Mouse (Mus musculus) C2C12 (cell line): Measurements from ENCODE around the gene Fgd2. TPM values are rescaled to one million over a fixed set of nuclear protein-coding genes. Genes with fewer than 3 reads are reported as not detected.

Experiments
- H3K27me3 ChIP-seq: one replicate; pipeline ENCODE4 v1.6.1; 2011; ENCODE audit not compliant: control insufficient read depth, insufficient read depth, insufficient read length
- H3K36me3 ChIP-seq: one replicate; pipeline ENCODE4 v1.6.1; 2011; ENCODE audit not compliant: control insufficient read depth, insufficient read depth
- H3K4me3 ChIP-seq: one replicate; pipeline ENCODE4 v1.5.1; 2011; ENCODE audit warnings: mild to moderate bottlenecking, control low read depth; ENCODE audit not compliant: poor library complexity, insufficient read depth, severe bottlenecking
- H3K79me2 ChIP-seq: one replicate; pipeline ENCODE4 v1.6.1; 2011; ENCODE audit not compliant: control insufficient read depth, insufficient read depth
- H3K79me3 ChIP-seq: one replicate; pipeline ENCODE4 v1.6.1; 2011; ENCODE audit warnings: low read depth, control low read depth
- H3ac ChIP-seq: one replicate; pipeline ENCODE3; 2011; ENCODE audit warnings: low read depth; ENCODE audit not compliant: control insufficient read depth, insufficient read length
- CEBPB ChIP-seq: IDR thresholded peaks from one replicate; pipeline ENCODE4 v1.6.1; 2011; ENCODE audit warnings: low read depth, mild to moderate bottlenecking, control low read depth, moderate library complexity
- CTCF ChIP-seq: IDR thresholded peaks from one replicate; pipeline ENCODE4 v1.5.1; 2011; ENCODE audit not compliant: control insufficient read depth, insufficient read depth, insufficient read length
- FOSL1 ChIP-seq: IDR thresholded peaks from one replicate; pipeline ENCODE4 v1.8.0; 2011; ENCODE audit warnings: mild to moderate bottlenecking, low read length; ENCODE audit not compliant: poor library complexity, insufficient read depth, severe bottlenecking
- MAX ChIP-seq: IDR thresholded peaks from one replicate; pipeline ENCODE4 v1.6.1; 2011; ENCODE audit warnings: mild to moderate bottlenecking, control low read depth
- MYOD1 ChIP-seq: IDR thresholded peaks from one replicate; pipeline ENCODE4 v1.6.1; 2011; ENCODE audit warnings: low read depth; ENCODE audit not compliant: control insufficient read depth, insufficient read length
- MYOG ChIP-seq: IDR thresholded peaks from one replicate; pipeline ENCODE4 v1.6.1; 2011; ENCODE audit not compliant: control insufficient read depth, insufficient read length; ENCODE audit errors: extremely low read depth
- USF1 ChIP-seq: IDR thresholded peaks from one replicate; pipeline ENCODE4 v1.6.1; 2011; ENCODE audit warnings: low read depth, mild to moderate bottlenecking, control low read depth, moderate library complexity
- polyA plus RNA-seq: library from polyadenylated mRNA; unstranded; fragments of >200 nt; fragmentation: generic; extraction: Trizol; gene quantifications from one replicate; pipeline ENCODE4 v1.2.1, GENCODE M21; 2012; ENCODE audit warnings: missing spikeins

The Fgd2 gene
- polyA plus RNA-seq, 1 experiment = 0.19 TPM

DNA sequence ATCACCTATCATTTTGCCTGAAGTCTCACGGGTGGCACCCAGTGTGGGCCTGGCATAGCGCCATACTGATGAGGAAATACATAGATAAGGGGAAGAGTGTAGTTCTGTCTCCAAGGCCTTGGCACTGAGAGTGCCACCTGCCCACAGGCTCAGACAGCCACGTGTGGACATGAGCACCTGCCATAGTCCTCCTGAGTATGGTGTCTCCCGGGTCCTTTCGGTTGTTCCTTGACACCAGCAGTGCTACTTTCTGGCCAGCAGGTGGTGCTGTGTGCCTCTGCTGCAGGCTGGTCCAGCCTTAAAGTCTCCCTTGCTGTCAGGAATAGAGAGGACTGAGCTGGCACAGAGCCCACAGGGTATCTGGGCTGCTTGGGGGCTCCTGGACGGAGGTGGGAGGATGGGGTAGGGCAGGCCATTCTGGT lies 36.1 kb downstream of the Fgd2 start:
- Histone ChIP-seq H3ac (no peak overlapping the region), H3K36me3 (no peaks in the 10 kb centered on the region), H3K4me3 (no peak overlapping the region), H3K27me3 (no peaks in the 10 kb centered on the region), H3K79me3 (no peaks in the 10 kb centered on the region), H3K79me2 (no peaks in the 10 kb centered on the region)
- peak; percentile 88 for TF ChIP-seq CTCF
- no peak for TF ChIP-seq USF1

DNA sequence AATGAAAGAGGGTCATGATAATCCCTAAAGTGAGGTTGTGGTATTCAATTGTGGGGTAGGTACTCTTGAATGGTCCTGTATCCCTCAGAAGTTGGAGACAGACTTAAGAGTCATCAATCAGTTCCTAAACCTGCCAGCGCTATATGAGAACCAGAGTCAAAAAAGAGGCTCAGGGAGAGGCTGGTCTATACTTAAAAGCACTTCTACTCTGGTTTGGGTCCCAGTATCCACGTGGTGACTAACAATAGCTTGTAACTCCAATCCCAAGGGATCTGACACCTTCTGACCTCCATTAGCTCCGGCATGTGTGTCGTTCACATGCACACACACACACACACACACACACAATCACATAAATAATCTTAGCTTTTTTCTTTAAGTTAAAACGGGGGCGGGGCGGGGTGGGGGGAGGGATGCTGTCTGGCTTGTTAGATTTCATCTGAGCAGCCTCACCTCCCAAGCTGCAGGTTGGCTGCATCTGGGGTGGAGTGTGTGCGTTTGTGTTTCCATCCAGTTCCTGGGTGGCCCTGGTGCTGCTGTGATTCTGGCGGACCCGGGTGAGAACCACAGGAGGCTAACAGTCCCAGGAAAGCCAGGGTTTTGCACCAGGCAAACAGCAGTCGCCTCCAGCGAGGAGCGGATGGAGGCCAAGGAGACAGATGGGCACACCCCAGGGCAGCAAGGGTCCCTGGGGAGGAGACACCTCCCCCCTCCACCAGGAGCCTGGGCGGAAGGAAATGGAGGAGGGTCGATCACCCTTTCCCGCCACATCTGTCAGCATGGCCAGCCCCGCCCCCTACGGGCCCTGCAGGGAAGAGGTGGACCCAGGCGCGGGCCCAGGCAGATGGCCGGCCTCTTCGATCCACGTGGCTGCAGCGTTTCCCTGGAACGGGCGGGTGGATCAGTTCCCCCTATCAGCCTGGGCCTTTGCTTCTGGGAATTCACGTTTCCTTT lies 37.0 kb downstream of the Fgd2 start:
- no peaks in the 10 kb centered on the region for H3K27me3 ChIP-seq
- no peak overlapping the region for H3K4me3 ChIP-seq
- no peaks in the 10 kb centered on the region for H3K79me2 ChIP-seq
- H3K36me3 ChIP-seq = no peaks in the 10 kb centered on the region
- TF ChIP-seq CTCF (no peak), MYOG (no peak), MYOD1 (no peak), FOSL1 (no peak), USF1 (no peak), CEBPB (no peak), MAX (no peak)
- no peak overlapping the region for H3ac ChIP-seq
- H3K79me3 ChIP-seq = no peaks in the 10 kb centered on the region

DNA sequence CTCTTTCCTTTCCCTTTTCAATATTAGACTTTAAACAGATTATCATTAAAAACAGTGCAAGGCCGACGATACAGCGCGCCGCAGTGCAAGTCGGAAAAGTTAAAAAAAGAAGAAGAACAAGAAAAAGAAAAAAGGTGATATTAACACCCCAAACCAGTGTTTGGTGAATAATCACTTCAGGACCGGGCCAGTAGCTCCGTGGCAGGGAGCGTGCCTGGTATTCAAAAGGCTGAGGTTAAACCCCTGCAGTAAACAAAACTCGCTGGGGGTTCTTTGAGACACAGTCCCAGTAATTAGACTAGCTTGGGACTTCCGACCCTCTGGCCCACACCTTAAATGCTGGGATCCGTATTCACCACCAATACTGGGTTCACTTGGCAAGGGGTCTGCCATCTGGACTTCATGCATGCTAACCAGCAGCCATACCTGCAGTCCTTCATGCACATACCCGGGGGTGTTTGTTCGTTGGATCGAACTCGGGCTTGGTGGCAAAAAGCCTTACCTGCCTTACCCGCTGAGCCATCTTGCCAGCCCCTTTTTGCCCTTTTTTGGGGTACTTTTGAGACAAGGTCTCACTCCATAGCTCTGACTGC lies 37.8 kb downstream of the Fgd2 start:
- Histone ChIP-seq H3K4me3 (no peak overlapping the region), H3K36me3 (no peaks in the 10 kb centered on the region), H3ac (no peak overlapping the region), H3K79me2 (no peaks in the 10 kb centered on the region), H3K79me3 (no peaks in the 10 kb centered on the region), H3K27me3 (no peaks in the 10 kb centered on the region)
- TF ChIP-seq CTCF (no peak), MYOG (no peak)

DNA sequence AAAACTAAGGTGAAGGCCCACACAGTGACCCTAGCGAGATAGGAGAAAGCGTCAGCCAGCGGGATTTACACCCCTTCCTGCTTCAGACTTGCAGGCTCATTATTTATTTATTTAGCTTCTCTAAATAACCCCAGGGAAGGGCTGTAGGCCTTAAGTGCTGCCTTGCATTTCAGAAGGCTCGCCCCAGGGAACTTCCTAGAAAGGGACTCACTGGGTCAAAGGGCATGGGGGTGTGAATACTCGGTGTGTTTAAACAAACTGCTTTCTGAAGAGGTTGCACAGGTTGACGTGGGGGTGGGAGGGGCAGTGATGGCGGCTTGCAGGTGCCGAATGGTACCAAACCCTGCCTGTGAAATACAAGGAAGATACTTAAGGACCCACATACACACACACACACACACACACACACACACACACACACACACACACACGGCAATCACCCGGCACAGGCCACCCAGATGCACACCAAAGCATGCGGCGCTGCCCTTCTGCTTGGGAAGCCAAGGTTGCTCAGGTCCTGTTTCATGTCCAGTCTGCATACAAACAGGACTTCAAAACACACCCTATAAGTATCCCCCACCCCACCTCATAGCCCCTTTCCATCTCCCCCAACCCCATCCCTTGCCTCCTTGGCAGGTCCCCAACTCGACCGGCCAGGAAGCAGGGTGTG lies 38.7 kb downstream of the Fgd2 start:
- H3K79me3 ChIP-seq = no peaks in the 10 kb centered on the region
- no peaks in the 10 kb centered on the region for H3K79me2 ChIP-seq
- TF ChIP-seq MYOG (no peak), CTCF (no peak), MYOD1 (no peak), USF1 (no peak), MAX (no peak), CEBPB (no peak), FOSL1 (no peak)
- no peak overlapping the region for H3K4me3 ChIP-seq
- H3K27me3 ChIP-seq = no peaks in the 10 kb centered on the region
- H3ac ChIP-seq = no peak overlapping the region
- no peaks in the 10 kb centered on the region for H3K36me3 ChIP-seq

DNA sequence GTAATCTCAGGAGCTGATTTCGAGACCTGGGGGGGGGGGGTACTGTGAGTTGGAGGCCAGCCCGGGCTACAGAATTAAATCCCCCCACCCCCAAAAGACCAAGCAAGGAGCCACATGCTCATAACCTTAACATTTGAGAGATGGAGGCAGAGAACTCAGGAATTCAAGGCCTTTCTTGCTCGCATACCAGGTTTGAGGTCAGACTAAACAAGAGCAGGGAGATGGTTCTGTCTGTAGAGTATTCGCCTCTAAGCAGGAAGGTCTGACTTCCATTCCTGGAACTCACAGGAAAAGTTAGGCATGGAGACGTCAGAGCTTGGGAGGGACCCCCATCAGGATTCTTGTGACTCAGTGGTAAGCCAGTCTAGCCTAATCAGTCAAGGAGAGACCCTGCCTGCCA lies 39.3 kb downstream of the Fgd2 start:
- TF ChIP-seq CTCF = no peak
- no peak for TF ChIP-seq MYOD1
- TF ChIP-seq MYOG = no peak
- TF ChIP-seq USF1 = no peak
- TF ChIP-seq FOSL1 = no peak
- no peak for TF ChIP-seq CEBPB
- no peak for TF ChIP-seq MAX
- no peak overlapping the region for H3K4me3 ChIP-seq
- no peaks in the 10 kb centered on the region for H3K27me3 ChIP-seq
- H3ac ChIP-seq = no peak overlapping the region
- H3K79me2 ChIP-seq = no peaks in the 10 kb centered on the region
- no peaks in the 10 kb centered on the region for H3K36me3 ChIP-seq
- H3K79me3 ChIP-seq = no peaks in the 10 kb centered on the region
